ENCODE assay signal across 8 mouse cellular contexts in genomic region chr9:54734639-54735252, GRCm38 (mm10). TPM values are rescaled to one million over a fixed set of nuclear protein-coding genes. Genes with fewer than 3 reads are reported as not detected.
A peak's percentile ranks its signal among the peaks of the same experiment; 100 is the strongest.
DNase-seq lines count a peak whose midpoint lies in the region; ATAC-seq and TF ChIP-seq lines count a peak whose summit lies in the region.

No protein-coding gene starts in this region.

- ATAC-seq in heart, embryonic 12.5 days (ENCODE audit: insufficient number of reproducible peaks, low FRiP score), result no peak
- no peak for ATAC-seq in forebrain, embryonic 14.5 days
- no peak for ATAC-seq in liver, embryonic 16.5 days (ENCODE audit: low read depth)

- 0 out of 2 replicates have a peak overlapping the region, but pooled peaks have one; percentile 24 for H3K9ac ChIP-seq in heart, embryonic 12.5 days
- H3K9ac ChIP-seq in forebrain, embryonic 14.5 days (ENCODE audit: low read length), result peak overlapping the region; percentile 70; the same call in 1 of the 2 replicates
- peak overlapping the region; percentile 36 for H3K9ac ChIP-seq in liver, embryonic 16.5 days (ENCODE audit: low read depth, low read length)

- TF ChIP-seq CTCF in E14TG2a.4 (conservative IDR thresholded peaks at IDR 0.05; ENCODE audit: low read length), result no peak

- H3K36me3 ChIP-seq in heart, embryonic 12.5 days, result peaks cover 2% of the 10 kb centered on the region; the same call in 1 of the 2 replicates
- peaks cover 18% of the 10 kb centered on the region for H3K36me3 ChIP-seq in E14TG2a.4 (ENCODE audit: insufficient read depth, low read length)
- peaks cover 3% of the 10 kb centered on the region; the same call in 1 of the 2 replicates for H3K36me3 ChIP-seq in forebrain, embryonic 14.5 days (ENCODE audit: control insufficient read depth, insufficient read depth, low read length)
- peaks cover 3% of the 10 kb centered on the region; the same call in 1 of the 2 replicates for H3K36me3 ChIP-seq in liver, embryonic 16.5 days (ENCODE audit: control insufficient read depth, insufficient read depth)

- H3K4me3 ChIP-seq in heart, embryonic 12.5 days, result peak overlapping the region; percentile 75
- H3K4me3 ChIP-seq in E14TG2a.4 (replicated peaks; ENCODE audit: low read length), result peak overlapping the region; percentile 95
- H3K4me3 ChIP-seq in forebrain, embryonic 14.5 days (ENCODE audit: low read depth, low read length), result peak overlapping the region; percentile 55
- peak overlapping the region; percentile 73 for H3K4me3 ChIP-seq in liver, embryonic 16.5 days (ENCODE audit: low read depth, low read length)

- peak overlapping the region; percentile 88 for H3K4me2 ChIP-seq in heart, embryonic 12.5 days
- peak overlapping the region; percentile 72 for H3K4me2 ChIP-seq in forebrain, embryonic 14.5 days (ENCODE audit: low read length)
- peak overlapping the region; percentile 71 for H3K4me2 ChIP-seq in liver, embryonic 16.5 days (ENCODE audit: low read depth, low read length)

- WGBS in heart, embryonic 12.5 days, result 21% methylated on average over 11 of the region's 11 CpGs
- WGBS in forebrain, embryonic 14.5 days, result 22% methylated on average over 11 of the region's 11 CpGs
- 18% methylated on average over 11 of the region's 11 CpGs for WGBS in liver, embryonic 16.5 days (ENCODE audit: insufficient replicate concordance)

- H3K27ac ChIP-seq in heart, embryonic 12.5 days (ENCODE audit: poor library complexity, severe bottlenecking), result no peak overlapping the region
- no peak overlapping the region for H3K27ac ChIP-seq in forebrain, embryonic 14.5 days (ENCODE audit: low read depth, low read length)
- no peak overlapping the region for H3K27ac ChIP-seq in liver, embryonic 16.5 days (ENCODE audit: low read length)

- intact Hi-C loops in left cerebral cortex, postnatal 10 days (cut with DNase I), result loop anchor here (5.0 kb wide), 1 partner anchor 378 kb away; no protein-coding TSS in a partner anchor

- DNase-seq in heart, adult 8-10 months (ENCODE audit: low spot score), result no peak
- DNase-seq in forebrain, embryonic 14.5 days (ENCODE audit: low spot score), result no peak
- DNase-seq in layer of hippocampus, adult 9-11 months, result no peak
- no peak for DNase-seq in natural killer cell, adult 2 months (ENCODE audit: low spot score in 2 of 2)
- no peak for DNase-seq in left cerebral cortex, postnatal 10 days (ENCODE audit: extremely low spot score in 1 of 2, low spot score in 2 of 2)

- H3K4me1 ChIP-seq in heart, embryonic 12.5 days (replicated peaks), result peaks cover 20% of the 10 kb centered on the region
- peaks cover 25% of the 10 kb centered on the region for H3K4me1 ChIP-seq in E14TG2a.4 (replicated peaks; ENCODE audit: low read depth, low read length)
- peaks cover 10% of the 10 kb centered on the region; the same call in 1 of the 2 replicates for H3K4me1 ChIP-seq in forebrain, embryonic 14.5 days (ENCODE audit: control insufficient read depth, insufficient read depth, low read length)
- H3K4me1 ChIP-seq in liver, embryonic 16.5 days (ENCODE audit: control insufficient read depth, low read depth, low read length), result peaks cover 16% of the 10 kb centered on the region

- no peaks in the 10 kb centered on the region for H3K27me3 ChIP-seq in heart, embryonic 12.5 days (replicated peaks)
- no peaks in the 10 kb centered on the region for H3K27me3 ChIP-seq in E14TG2a.4 (ENCODE audit: insufficient read depth, low read length)
- no peaks in the 10 kb centered on the region for H3K27me3 ChIP-seq in forebrain, embryonic 14.5 days (replicated peaks; ENCODE audit: control insufficient read depth, insufficient read depth, low read length)
- no peaks in the 10 kb centered on the region for H3K27me3 ChIP-seq in liver, embryonic 16.5 days (ENCODE audit: control insufficient read depth, insufficient read depth, low read depth, low read length)

- H3K9me3 ChIP-seq in heart, embryonic 12.5 days (replicated peaks), result no peaks in the 10 kb centered on the region
- no peaks in the 10 kb centered on the region for H3K9me3 ChIP-seq in E14TG2a.4 (ENCODE audit: low read length)
- H3K9me3 ChIP-seq in forebrain, embryonic 14.5 days (replicated peaks; ENCODE audit: control insufficient read depth, low read length), result no peaks in the 10 kb centered on the region
- no peaks in the 10 kb centered on the region for H3K9me3 ChIP-seq in liver, embryonic 16.5 days (replicated peaks; ENCODE audit: control insufficient read depth, low read length)

RNA-seq across cellular contexts. Expression of gene Wdr61, which starts 0.4 kb away (rescaled TPM):
- polyA plus RNA-seq in heart, embryonic 12.5 days (2016; fragmentation: Nextera tagmentation; extraction: Ambion mirVana), result 99.5 and 101 TPM in 2 replicates
- total RNA-seq in heart, adult 8-10 months (2022), result 10 to 100 TPM; 27.3 to 32.4 (median 29.6) TPM
- 141 and 159 TPM in 2 replicates for polyA plus RNA-seq in forebrain, embryonic 14.5 days (2014; fragmentation: Nextera tagmentation; extraction: Ambion mirVana)
- 71.1 and 78.8 TPM in 2 replicates for polyA plus RNA-seq in liver, embryonic 16.5 days (2015; fragmentation: Nextera tagmentation; extraction: Ambion mirVana)
- total RNA-seq in left cerebral cortex, postnatal 10 days (2021), result 10 to 100 TPM; 52.5 to 54.1 TPM

RNA-seq across cellular contexts. Expression of gene Crabp1, which starts 29.8 kb away (rescaled TPM):
- polyA plus RNA-seq in heart, embryonic 12.5 days (2016; fragmentation: Nextera tagmentation; extraction: Ambion mirVana), result 21.4 and 24.5 TPM in 2 replicates
- total RNA-seq in heart, adult 8-10 months (2022), result not detected
- 44.7 and 51.7 TPM in 2 replicates for polyA plus RNA-seq in forebrain, embryonic 14.5 days (2014; fragmentation: Nextera tagmentation; extraction: Ambion mirVana)
- polyA plus RNA-seq in liver, embryonic 16.5 days (2015; fragmentation: Nextera tagmentation; extraction: Ambion mirVana), result 0.15 and 0.32 TPM in 2 replicates
- 1 to 10 TPM; 2.6 to 9.5 TPM for total RNA-seq in left cerebral cortex, postnatal 10 days (2021)

RNA-seq across cellular contexts. Expression of gene Dnaja4, which starts 36.1 kb away (rescaled TPM):
- 29.0 and 31.1 TPM in 2 replicates for polyA plus RNA-seq in heart, embryonic 12.5 days (2016; fragmentation: Nextera tagmentation; extraction: Ambion mirVana)
- 10 to 100 TPM; 84.6 to 97.9 (median 92.4) TPM for total RNA-seq in heart, adult 8-10 months (2022)
- 5.2 and 5.5 TPM in 2 replicates for polyA plus RNA-seq in forebrain, embryonic 14.5 days (2014; fragmentation: Nextera tagmentation; extraction: Ambion mirVana)
- 18.4 and 21.8 TPM in 2 replicates for polyA plus RNA-seq in liver, embryonic 16.5 days (2015; fragmentation: Nextera tagmentation; extraction: Ambion mirVana)
- total RNA-seq in left cerebral cortex, postnatal 10 days (2021), result 10 to 100 TPM; 13.6 to 14.4 TPM

Comparison
In these comparisons a context has a peak if more than half of its experiments do, and no peak if none do; other contexts are left out.
1. RNA of gene Crabp1, which starts 29.8 kb away (polyA plus RNA-seq): 44.7 to 51.7 TPM in forebrain, embryonic 14.5 days and 21.4 to 24.5 TPM in heart, embryonic 12.5 days; 0.15 to 0.32 TPM in liver, embryonic 16.5 days; every median in the first group is over 10 times any median in the second.
2. Peak in every context shown above with its lines, with median percentiles within 50 percentile points of each other: H3K4me2 ChIP-seq, H3K4me3 ChIP-seq and H3K9ac ChIP-seq.